Mouse (Mus musculus): Measurements from ENCODE around the gene Patz1. TPM values are rescaled to one million over a fixed set of nuclear protein-coding genes. Genes with fewer than 3 reads are reported as not detected.

The Patz1 gene
- polyA plus RNA-seq, 1 experiment: 30.1 TPM

DNA sequence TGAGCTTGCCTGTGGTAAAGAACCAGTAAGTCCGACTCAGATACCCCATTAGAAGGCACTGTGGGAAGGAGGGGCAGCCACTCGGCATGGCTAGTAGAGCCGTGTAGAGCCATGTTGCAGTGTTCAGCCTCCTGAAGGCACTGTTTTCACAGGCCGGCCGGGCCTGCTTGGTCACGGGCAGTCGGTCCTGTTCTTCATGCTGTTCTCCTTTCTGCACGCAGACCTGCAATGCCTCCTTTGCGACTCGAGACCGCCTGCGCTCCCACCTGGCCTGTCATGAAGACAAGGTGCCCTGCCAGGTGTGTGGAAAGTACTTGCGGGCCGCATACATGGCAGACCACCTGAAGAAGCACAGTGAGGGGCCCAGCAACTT, 10.1 kb downstream of the Patz1 start:
- Histone ChIP-seq H3K4me3 (ENCODE audit: insufficient read depth, low read length) (no peak overlapping the region), H3K4me1 (ENCODE audit: control insufficient read depth, insufficient read depth, low read length) (peaks cover 7% of the 10 kb centered on the region), H3K27ac (ENCODE audit: insufficient read depth, low read length) (no peak overlapping the region)
- no peak for TF ChIP-seq CTCF (IDR thresholded peaks at IDR 0.05; ENCODE audit: extremely low read depth, insufficient read depth, low read length)
- no peak for TF ChIP-seq POLR2A (IDR thresholded peaks at IDR 0.05; ENCODE audit: extremely low read depth, insufficient read depth, low read length)

- no peak for TF ChIP-seq CTCF (IDR thresholded peaks at IDR 0.05; ENCODE audit: extremely low read depth, insufficient read depth, low read length)
- TF ChIP-seq POLR2A (IDR thresholded peaks at IDR 0.05; ENCODE audit: extremely low read depth, insufficient read depth, low read length): no peak
- H3K27ac ChIP-seq (ENCODE audit: insufficient read depth, low read length): no peak overlapping the region
- no peak overlapping the region for H3K4me3 ChIP-seq (ENCODE audit: insufficient read depth, low read length)
Measured at GRCm38 (mm10) chr11:3301075-3301474, 12.4 kb downstream of the Patz1 start.

DNA sequence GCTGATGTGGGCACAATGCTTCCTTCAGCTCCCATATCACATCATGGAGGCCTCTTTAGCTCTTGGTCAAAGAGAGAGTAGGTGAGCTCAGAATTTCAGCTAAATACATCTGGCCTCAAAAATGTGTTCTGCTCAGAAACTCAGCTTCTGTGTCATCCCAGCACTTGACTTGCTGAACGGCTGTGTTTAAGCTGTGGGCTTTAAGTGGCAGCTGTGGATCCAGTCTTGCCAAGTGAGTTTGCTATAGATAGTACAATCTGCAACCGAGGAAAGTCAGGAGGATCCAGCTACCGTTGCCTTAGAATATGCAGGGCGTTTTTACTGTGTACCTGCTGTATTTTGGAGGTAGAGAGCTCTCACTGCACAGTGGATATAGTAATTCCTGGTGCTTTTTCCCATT, 13.7 kb downstream of the Patz1 start:
- Histone ChIP-seq H3K4me3 (ENCODE audit: insufficient read depth, low read length) (no peak overlapping the region), H3K4me1 (ENCODE audit: control insufficient read depth, insufficient read depth, low read length) (peaks cover 7% of the 10 kb centered on the region), H3K27ac (ENCODE audit: insufficient read depth, low read length) (no peak overlapping the region)
- no peak for TF ChIP-seq CTCF (IDR thresholded peaks at IDR 0.05; ENCODE audit: extremely low read depth, insufficient read depth, low read length)
- TF ChIP-seq POLR2A (IDR thresholded peaks at IDR 0.05; ENCODE audit: extremely low read depth, insufficient read depth, low read length): no peak

More at GRCm38 (mm10) chr11:3301075-3301474, 12.4 kb downstream of the Patz1 start:
- peaks cover 7% of the 10 kb centered on the region for H3K4me1 ChIP-seq (ENCODE audit: control insufficient read depth, insufficient read depth, low read length)

DNA sequence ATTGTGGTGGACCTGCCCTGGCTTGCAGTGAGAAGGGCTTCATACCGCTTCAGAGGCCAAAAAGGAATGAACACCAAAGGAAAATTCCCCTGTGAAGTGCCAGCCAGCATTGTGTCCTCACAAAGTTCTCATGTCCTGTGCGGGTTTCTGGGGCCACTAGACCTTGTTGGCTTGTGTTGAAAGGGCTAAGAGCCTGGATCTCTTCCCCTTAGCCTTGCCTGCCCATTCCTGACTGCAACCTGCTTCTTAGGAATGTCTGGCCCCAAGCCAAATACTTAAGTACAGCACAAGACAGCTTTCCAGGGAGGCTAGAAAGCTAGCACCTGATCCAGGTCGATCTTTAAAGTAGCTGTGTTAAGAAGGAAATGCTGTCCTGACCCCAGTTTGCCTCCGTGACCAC, 14.1 kb downstream of the Patz1 start:
- no peak overlapping the region for H3K27ac ChIP-seq (ENCODE audit: insufficient read depth, low read length)
- TF ChIP-seq CTCF (IDR thresholded peaks at IDR 0.05; ENCODE audit: extremely low read depth, insufficient read depth, low read length) (no peak), POLR2A (IDR thresholded peaks at IDR 0.05; ENCODE audit: extremely low read depth, insufficient read depth, low read length) (no peak)

GRCm38 (mm10) chr11:3305821-3306220, 17.1 kb downstream of the Patz1 start:
- H3K27ac ChIP-seq (ENCODE audit: insufficient read depth, low read length): no peak overlapping the region
- no peak overlapping the region for H3K4me3 ChIP-seq (ENCODE audit: insufficient read depth, low read length)
- peaks cover 7% of the 10 kb centered on the region for H3K4me1 ChIP-seq (ENCODE audit: control insufficient read depth, insufficient read depth, low read length)
- TF ChIP-seq CTCF (IDR thresholded peaks at IDR 0.05; ENCODE audit: extremely low read depth, insufficient read depth, low read length): no peak
- TF ChIP-seq POLR2A (IDR thresholded peaks at IDR 0.05; ENCODE audit: extremely low read depth, insufficient read depth, low read length): no peak

More for the DNA sequence above, 14.1 kb downstream of the Patz1 start:
- Histone ChIP-seq H3K4me3 (ENCODE audit: insufficient read depth, low read length) (no peak overlapping the region), H3K4me1 (ENCODE audit: control insufficient read depth, insufficient read depth, low read length) (peaks cover 7% of the 10 kb centered on the region)

- no peak overlapping the region for H3K27ac ChIP-seq (ENCODE audit: insufficient read depth, low read length)
- TF ChIP-seq POLR2A (IDR thresholded peaks at IDR 0.05; ENCODE audit: extremely low read depth, insufficient read depth, low read length) (no peak), CTCF (IDR thresholded peaks at IDR 0.05; ENCODE audit: extremely low read depth, insufficient read depth, low read length) (no peak)
- no peak overlapping the region for H3K4me3 ChIP-seq (ENCODE audit: insufficient read depth, low read length)
- H3K4me1 ChIP-seq (ENCODE audit: control insufficient read depth, insufficient read depth, low read length): peaks cover 4% of the 10 kb centered on the region
Measured at GRCm38 (mm10) chr11:3307875-3308274, 19.2 kb downstream of the Patz1 start.

DNA sequence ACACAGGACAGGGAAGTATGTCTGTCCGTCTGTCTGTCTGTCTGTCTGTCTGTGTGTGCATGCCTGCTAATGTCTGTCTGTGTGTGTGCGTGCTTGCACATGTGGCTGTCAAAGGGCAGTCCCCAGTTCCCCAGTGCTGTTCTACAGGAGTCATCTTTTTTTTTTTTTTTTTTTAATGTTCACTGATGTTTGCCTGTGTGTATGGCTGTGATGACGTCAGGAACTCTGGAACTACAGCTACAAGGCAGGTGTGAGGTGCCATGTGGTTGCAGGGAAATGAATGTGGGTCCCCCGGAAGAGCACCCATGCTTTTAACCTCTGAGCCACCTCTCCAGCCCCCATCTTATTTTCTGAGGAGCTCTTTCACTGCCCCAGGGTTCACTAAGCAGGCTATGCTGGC, 21.2 kb downstream of the Patz1 start:
- Histone ChIP-seq H3K4me3 (ENCODE audit: insufficient read depth, low read length) (no peak overlapping the region), H3K4me1 (ENCODE audit: control insufficient read depth, insufficient read depth, low read length) (no peaks in the 10 kb centered on the region), H3K27ac (ENCODE audit: insufficient read depth, low read length) (no peak overlapping the region)
- TF ChIP-seq CTCF (IDR thresholded peaks at IDR 0.05; ENCODE audit: extremely low read depth, insufficient read depth, low read length) (no peak), POLR2A (IDR thresholded peaks at IDR 0.05; ENCODE audit: extremely low read depth, insufficient read depth, low read length) (no peak)

- no peaks in the 10 kb centered on the region for H3K4me1 ChIP-seq (ENCODE audit: control insufficient read depth, insufficient read depth, low read length)
- H3K27ac ChIP-seq (ENCODE audit: insufficient read depth, low read length): no peak overlapping the region
- TF ChIP-seq CTCF (IDR thresholded peaks at IDR 0.05; ENCODE audit: extremely low read depth, insufficient read depth, low read length) (no peak), POLR2A (IDR thresholded peaks at IDR 0.05; ENCODE audit: extremely low read depth, insufficient read depth, low read length) (no peak)
- H3K4me3 ChIP-seq (ENCODE audit: insufficient read depth, low read length): no peak overlapping the region
Measured at GRCm38 (mm10) chr11:3310789-3311585, 22.3 kb downstream of the Patz1 start.

GRCm38 (mm10) chr11:3311586-3312347, 23.1 kb downstream of the Patz1 start:
- TF ChIP-seq CTCF (IDR thresholded peaks at IDR 0.05; ENCODE audit: extremely low read depth, insufficient read depth, low read length): no peak
- TF ChIP-seq POLR2A (IDR thresholded peaks at IDR 0.05; ENCODE audit: extremely low read depth, insufficient read depth, low read length): no peak
- no peaks in the 10 kb centered on the region for H3K4me1 ChIP-seq (ENCODE audit: control insufficient read depth, insufficient read depth, low read length)
- no peak overlapping the region for H3K27ac ChIP-seq (ENCODE audit: insufficient read depth, low read length)
- H3K4me3 ChIP-seq (ENCODE audit: insufficient read depth, low read length): no peak overlapping the region
